Mouse (Mus musculus) heart, embryonic 16.5 days (tissue): Measurements from ENCODE around the gene Ptpn5. TPM values are rescaled to one million over a fixed set of nuclear protein-coding genes. Genes with fewer than 3 reads are reported as not detected.

Experiments
- ATAC-seq: fragments of 200-750 bp; cut with Nextera tagmentation; replicated peaks from 2 replicates; pipeline ENCODE4 v1.8.0; 2017; ENCODE audit warnings: moderate number of reproducible peaks; ENCODE audit not compliant: insufficient read depth, low FRiP score; ENCODE audit errors: extremely low read depth
- H3K27ac ChIP-seq: fragments of 300-500 bp; sonication (generic); 2 replicates; pipeline ENCODE4 v1.5.1; 2014; ENCODE audit warnings: mild to moderate bottlenecking, low read length, control low read depth, moderate library complexity
- H3K27me3 ChIP-seq: fragments of 300-500 bp; sonication (generic); 2 replicates; pipeline ENCODE4 v1.6.1; 2014; ENCODE audit warnings: low read length, mixed read lengths; ENCODE audit not compliant: control insufficient read depth, insufficient read depth
- H3K36me3 ChIP-seq: fragments of 300-500 bp; sonication (generic); 2 replicates; pipeline ENCODE4 v1.6.1; 2014; ENCODE audit not compliant: control insufficient read depth, insufficient read depth
- H3K4me1 ChIP-seq: fragments of 300-500 bp; sonication (generic); 2 replicates; pipeline ENCODE4 v1.6.1; 2014; ENCODE audit warnings: low read length, mixed read lengths; ENCODE audit not compliant: control insufficient read depth, insufficient read depth
- H3K4me2 ChIP-seq: fragments of 300-500 bp; sonication (generic); 2 replicates; pipeline ENCODE4 v1.6.1; 2014; ENCODE audit warnings: low read depth, mild to moderate bottlenecking, control low read depth, low read length
- H3K4me3 ChIP-seq: fragments of 300-500 bp; sonication (generic); 2 replicates; pipeline ENCODE4 v1.5.1; 2014; ENCODE audit warnings: mild to moderate bottlenecking, control low read depth, low read length
- H3K9ac ChIP-seq: fragments of 300-500 bp; sonication (generic); 2 replicates; pipeline ENCODE4 v1.6.1; 2014; ENCODE audit warnings: low read length, control low read depth
- H3K9me3 ChIP-seq: fragments of 300-500 bp; sonication (generic); replicated peaks from 2 replicates; pipeline ENCODE4 v1.6.1; 2016; ENCODE audit warnings: low read length; ENCODE audit not compliant: control insufficient read depth
- WGBS: fragments of 180-500 bp; shearing (Covaris S2); extraction: QIAGEN DNeasy Blood & Tissue Kit; methylation state at CpG from one replicate; pipeline ENCODE4 v1.1.7; 2014; 5-methylcytosine and 5-hydroxymethylcytosine counted together
- polyA plus RNA-seq: library from polyadenylated mRNA; unstranded; fragments of >200 nt; fragmentation: Nextera tagmentation; extraction: Ambion mirVana; gene quantifications from 2 replicates; pipeline ENCODE4 v1.2.1, GENCODE M21; 2015

The Ptpn5 gene
- polyA plus RNA-seq, result 0.29 and 0.51 TPM in 2 replicates

DNA sequence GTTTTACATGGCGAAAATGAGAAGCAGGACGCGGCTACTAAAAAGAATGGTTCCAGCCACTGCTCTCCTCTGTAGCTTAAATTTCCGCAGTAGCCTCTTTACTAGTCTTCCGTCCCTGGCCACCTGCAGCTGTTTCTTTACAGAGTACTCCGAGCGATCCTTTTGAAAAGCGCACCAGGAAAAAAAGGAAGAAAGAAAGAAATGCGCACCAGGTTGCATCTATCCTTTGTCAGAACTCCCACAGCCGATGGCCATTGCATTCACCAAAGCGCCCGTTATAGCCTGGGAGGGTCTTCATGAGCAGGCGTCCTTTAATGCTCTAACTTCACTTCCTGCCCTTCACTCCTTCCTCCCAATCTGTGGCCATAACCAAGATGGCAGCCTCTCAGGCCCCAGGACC lies at the start of gene Ptpn5:
TSS of gene Ptpn5 (minus strand) at position 354 of the 400 bp plus-strand sequence.
- peaks cover 60% of the 10 kb centered on the region for H3K27me3 ChIP-seq
- no peak within 1 kb of the TSS for H3K27ac ChIP-seq
- no peaks in the 10 kb centered on the region for H3K36me3 ChIP-seq
- WGBS, result 11% methylated on average over 13 of the region's 13 CpGs
- peak within 1 kb of the TSS; percentile 95 for H3K4me2 ChIP-seq
- peak within 1 kb of the TSS; percentile 63 for H3K4me3 ChIP-seq
- peaks cover 7% of the 10 kb centered on the region; the same call in 1 of the 2 replicates for H3K4me1 ChIP-seq
- ATAC-seq, result no peak
- H3K9me3 ChIP-seq, result no peaks in the 10 kb centered on the region
- H3K9ac ChIP-seq, result peak within 1 kb of the TSS; percentile 45; the same call in 1 of the 2 replicates

DNA sequence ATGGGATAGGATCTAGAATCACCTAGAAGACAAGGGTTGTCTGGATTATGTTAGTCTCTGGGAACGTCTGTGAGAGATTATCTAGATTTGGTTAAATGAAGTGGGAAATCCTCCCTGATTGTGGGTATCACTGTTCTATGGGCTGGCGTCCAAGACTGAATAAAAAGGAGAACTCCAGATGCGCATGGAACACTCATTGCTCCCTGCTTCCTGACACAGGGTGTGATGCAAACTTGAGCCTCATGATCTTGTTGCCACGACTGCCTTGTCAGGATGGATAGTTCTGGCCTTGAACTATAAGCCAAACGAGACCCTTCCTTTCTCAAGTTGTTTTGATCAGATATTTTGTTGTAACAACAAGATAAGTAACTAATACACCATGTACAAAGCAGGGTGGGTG lies 37.3 kb upstream of the Ptpn5 start:
- no peak overlapping the region for H3K4me2 ChIP-seq
- no peaks in the 10 kb centered on the region for H3K9me3 ChIP-seq
- H3K9ac ChIP-seq, result no peak overlapping the region
- H3K27ac ChIP-seq, result no peak overlapping the region
- no peak for ATAC-seq
- H3K27me3 ChIP-seq, result no peaks in the 10 kb centered on the region
- H3K4me3 ChIP-seq, result no peak overlapping the region
- H3K36me3 ChIP-seq, result no peaks in the 10 kb centered on the region
- H3K4me1 ChIP-seq, result no peaks in the 10 kb centered on the region
- 56% methylated on average over 5 of the region's 5 CpGs for WGBS

DNA sequence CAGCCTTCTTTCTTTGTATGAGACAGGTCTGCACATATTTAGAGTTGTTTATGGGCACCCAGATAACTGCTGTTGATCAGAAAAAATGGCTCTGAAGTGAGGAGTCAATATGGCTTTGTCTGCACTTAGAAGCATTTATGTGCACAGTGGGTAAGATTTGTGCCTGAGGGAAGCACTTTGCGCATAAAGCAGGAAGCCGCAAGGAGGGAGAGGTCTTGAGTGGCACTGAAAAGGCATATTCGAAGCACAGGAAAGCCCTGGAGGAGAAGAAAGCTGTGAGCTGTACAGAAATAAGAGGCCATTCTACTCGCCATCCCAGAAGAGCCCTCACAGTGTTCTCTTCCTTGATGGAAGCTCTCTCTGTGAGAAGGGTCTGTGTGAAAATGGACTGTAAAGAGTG lies 31.5 kb upstream of the Ptpn5 start:
- no peak overlapping the region for H3K27ac ChIP-seq
- H3K9ac ChIP-seq, result no peak overlapping the region
- no peak overlapping the region for H3K4me2 ChIP-seq
- WGBS, result 62% methylated on average over 4 of the region's 4 CpGs
- no peaks in the 10 kb centered on the region for H3K27me3 ChIP-seq
- H3K4me3 ChIP-seq, result no peak overlapping the region
- no peak for ATAC-seq
- H3K9me3 ChIP-seq, result no peaks in the 10 kb centered on the region
- H3K36me3 ChIP-seq, result no peaks in the 10 kb centered on the region
- H3K4me1 ChIP-seq, result no peaks in the 10 kb centered on the region

DNA sequence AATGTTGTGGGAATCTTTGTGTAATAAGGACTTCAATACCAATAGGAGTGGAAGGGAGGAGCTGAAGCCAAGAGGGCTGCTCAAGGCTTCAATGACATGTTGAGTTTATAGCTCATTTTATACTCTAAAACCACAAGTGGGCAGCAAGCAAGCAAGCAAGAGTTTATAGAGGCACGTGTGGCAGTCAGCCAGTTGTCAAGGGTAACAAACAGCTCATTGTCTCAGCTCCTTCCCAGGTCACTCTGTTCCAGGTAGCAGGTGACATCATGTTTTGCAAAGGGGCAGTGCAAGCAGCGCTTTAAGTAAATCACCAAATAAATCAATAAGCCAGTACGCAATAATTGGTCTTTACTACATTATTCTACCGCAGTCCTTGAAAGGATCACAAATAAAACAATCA lies 29.7 kb upstream of the Ptpn5 start:
- no peaks in the 10 kb centered on the region for H3K9me3 ChIP-seq
- WGBS, result 79% methylated on average over 4 of the region's 4 CpGs
- no peak overlapping the region for H3K9ac ChIP-seq
- H3K36me3 ChIP-seq, result no peaks in the 10 kb centered on the region
- ATAC-seq, result no peak
- H3K4me2 ChIP-seq, result no peak overlapping the region
- no peak overlapping the region for H3K4me3 ChIP-seq
- no peaks in the 10 kb centered on the region for H3K4me1 ChIP-seq
- no peak overlapping the region for H3K27ac ChIP-seq
- H3K27me3 ChIP-seq, result no peaks in the 10 kb centered on the region

DNA sequence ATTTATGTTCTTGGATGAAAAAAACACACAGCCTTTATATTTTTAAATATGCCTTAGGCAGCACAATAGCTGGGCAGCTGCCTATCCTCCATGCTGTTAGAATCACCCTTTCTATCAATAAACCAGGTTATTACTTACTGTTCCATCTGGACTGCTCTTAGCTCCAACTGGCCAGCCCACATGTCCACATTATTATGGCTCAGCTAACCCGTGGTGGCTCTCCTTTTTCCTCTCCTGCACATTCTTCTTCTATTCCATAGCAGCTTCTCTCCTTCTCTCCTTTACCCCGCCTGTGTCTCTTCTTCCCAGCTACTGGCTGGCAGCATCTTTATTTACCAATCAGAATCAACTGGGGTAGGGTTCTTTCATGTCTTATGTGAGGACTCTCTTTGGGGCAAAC lies 25.0 kb upstream of the Ptpn5 start:
- Histone ChIP-seq H3K4me1 (no peaks in the 10 kb centered on the region), H3K9ac (no peak overlapping the region), H3K4me2 (no peak overlapping the region), H3K36me3 (no peaks in the 10 kb centered on the region), H3K4me3 (no peak overlapping the region), H3K9me3 (no peaks in the 10 kb centered on the region), H3K27me3 (no peaks in the 10 kb centered on the region), H3K27ac (no peak overlapping the region)
- no peak for ATAC-seq
- 53% methylated on average over 2 of the region's 2 CpGs for WGBS

DNA sequence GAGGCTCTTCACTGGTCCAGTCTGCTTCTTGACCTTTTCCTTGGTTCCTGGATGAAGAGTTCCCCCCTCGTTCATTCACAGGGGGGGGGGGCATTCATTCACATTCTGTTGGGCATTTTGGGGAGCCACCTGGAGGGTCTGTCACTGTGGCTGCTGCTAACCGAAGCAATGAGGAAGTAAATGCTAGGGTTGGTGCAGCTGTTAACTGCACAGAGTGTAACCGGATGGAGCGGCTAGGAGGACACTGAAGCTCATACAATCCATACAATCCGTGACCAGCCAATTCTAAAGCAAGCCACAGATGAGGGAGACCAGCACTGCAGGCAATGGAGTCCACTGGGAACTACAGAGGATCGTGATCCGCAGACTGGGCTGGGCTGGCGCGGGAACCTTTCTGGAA lies 24.3 kb upstream of the Ptpn5 start:
- H3K4me2 ChIP-seq, result no peak overlapping the region
- H3K27ac ChIP-seq, result no peak overlapping the region
- no peaks in the 10 kb centered on the region for H3K27me3 ChIP-seq
- no peak overlapping the region for H3K4me3 ChIP-seq
- no peaks in the 10 kb centered on the region for H3K4me1 ChIP-seq
- H3K9me3 ChIP-seq, result no peaks in the 10 kb centered on the region
- no peak overlapping the region for H3K9ac ChIP-seq
- no peak for ATAC-seq
- WGBS, result 77% methylated on average over 9 of the region's 9 CpGs
- no peaks in the 10 kb centered on the region for H3K36me3 ChIP-seq

DNA sequence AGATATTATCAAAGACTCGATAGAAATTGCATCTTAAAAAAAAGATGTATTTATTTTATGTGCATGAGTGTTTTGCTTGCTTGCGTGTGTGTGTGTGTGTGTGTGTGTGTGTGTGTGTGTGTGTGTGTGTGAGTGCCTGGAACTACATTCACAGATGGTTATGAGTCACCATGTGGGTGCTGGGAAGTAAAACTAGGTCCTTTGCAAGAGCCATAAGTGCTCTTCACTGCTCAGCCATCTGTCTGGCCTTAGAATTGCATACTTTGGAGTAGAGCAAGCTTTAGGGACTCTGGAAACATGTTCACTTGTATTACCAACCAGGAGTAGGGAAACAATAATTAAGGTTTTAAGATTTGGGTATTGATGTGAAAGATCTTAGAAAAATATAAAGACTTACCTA lies 22.4 kb upstream of the Ptpn5 start:
- no peaks in the 10 kb centered on the region for H3K9me3 ChIP-seq
- no peak overlapping the region for H3K4me2 ChIP-seq
- no peak for ATAC-seq
- no peaks in the 10 kb centered on the region for H3K4me1 ChIP-seq
- H3K27me3 ChIP-seq, result no peaks in the 10 kb centered on the region
- no peak overlapping the region for H3K9ac ChIP-seq
- H3K27ac ChIP-seq, result no peak overlapping the region
- no peak overlapping the region for H3K4me3 ChIP-seq
- H3K36me3 ChIP-seq, result no peaks in the 10 kb centered on the region
- whole genome bisulfite sequencing, result 81% methylated on average over 2 of the region's 2 CpGs

DNA sequence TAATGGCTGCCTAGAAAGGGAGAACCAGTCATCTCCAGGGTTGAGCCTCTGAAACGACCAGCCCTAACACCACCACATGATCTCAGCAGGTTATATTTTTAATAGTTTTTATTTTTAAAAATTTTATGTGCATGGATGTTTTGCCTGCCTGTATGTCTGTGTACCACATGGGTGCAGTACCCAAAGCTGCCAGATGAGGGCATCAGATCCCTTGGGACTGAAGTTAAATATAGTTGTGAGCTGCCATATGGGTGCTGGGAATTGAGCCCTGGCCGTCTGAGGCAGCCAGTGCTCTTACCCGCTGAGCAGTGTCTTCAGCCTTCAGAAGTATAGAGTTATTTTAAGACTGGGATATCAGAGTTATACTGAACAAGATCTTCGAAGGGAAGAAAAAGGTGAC lies 21.9 kb upstream of the Ptpn5 start:
- Histone ChIP-seq H3K4me2 (no peak overlapping the region), H3K36me3 (no peaks in the 10 kb centered on the region), H3K4me3 (no peak overlapping the region), H3K27ac (no peak overlapping the region), H3K9ac (no peak overlapping the region), H3K4me1 (no peaks in the 10 kb centered on the region), H3K27me3 (no peaks in the 10 kb centered on the region), H3K9me3 (no peaks in the 10 kb centered on the region)
- ATAC-seq, result no peak
- 85% methylated on average over 4 of the region's 4 CpGs for WGBS

DNA sequence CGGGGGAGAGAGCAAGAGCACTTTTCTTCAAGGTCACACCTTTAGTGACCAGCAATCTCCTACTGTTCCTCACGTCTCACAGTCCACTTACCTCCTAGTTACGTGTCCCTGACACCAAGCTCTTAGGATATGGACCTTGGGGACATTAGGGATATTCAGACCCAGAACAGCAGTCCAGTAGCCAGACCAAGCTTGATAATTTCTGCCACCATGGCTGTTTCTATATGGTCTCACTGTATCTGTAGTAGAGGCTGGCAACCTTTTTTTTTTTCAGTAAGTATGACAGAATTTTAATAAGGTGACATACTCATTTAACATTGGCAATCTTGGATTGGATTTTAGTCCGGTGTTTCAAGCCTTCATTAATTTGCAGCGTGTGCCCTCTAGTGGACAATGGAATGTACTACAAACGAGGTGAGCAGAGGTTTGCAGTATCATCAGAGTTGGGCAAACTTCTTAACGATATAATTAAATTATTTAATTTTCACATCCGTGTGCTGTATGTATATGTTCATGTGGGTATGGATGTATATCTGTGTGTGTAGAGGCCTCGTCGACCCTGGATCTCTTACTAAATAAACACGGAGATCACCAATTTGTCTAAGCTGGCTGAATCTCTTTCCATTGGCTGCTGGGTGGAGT lies 17.1 kb upstream of the Ptpn5 start:
- no peak overlapping the region for H3K4me2 ChIP-seq
- no peaks in the 10 kb centered on the region for H3K36me3 ChIP-seq
- no peak for ATAC-seq
- 14% methylated on average over 11 of the region's 11 CpGs for WGBS
- no peak overlapping the region for H3K4me3 ChIP-seq
- H3K9ac ChIP-seq, result no peak overlapping the region
- H3K4me1 ChIP-seq, result no peaks in the 10 kb centered on the region
- no peaks in the 10 kb centered on the region for H3K9me3 ChIP-seq
- no peak overlapping the region for H3K27ac ChIP-seq
- H3K27me3 ChIP-seq, result no peaks in the 10 kb centered on the region
